Mouse (Mus musculus) stomach, postnatal 0 days (tissue): ENCODE data around the gene Ufc1. TPM values are rescaled to one million over a fixed set of nuclear protein-coding genes. Genes with fewer than 3 reads are reported as not detected.

Experiments
- ATAC-seq: fragments of 200-750 bp; cut with Nextera tagmentation; 2 replicates; pipeline ENCODE4 v1.8.0; 2017; ENCODE audit not compliant: low FRiP score, low TSS enrichment
- DNase-seq: peaks from one replicate; pipeline ENCODE4 v3.0.0-alpha.2; 2016; ENCODE audit warnings: low spot score
- H3K27ac ChIP-seq: fragments of 300-500 bp; sonication (generic); replicated peaks from 2 replicates; pipeline ENCODE4 v1.5.1; 2014; ENCODE audit warnings: mild to moderate bottlenecking, control low read depth
- H3K27me3 ChIP-seq: fragments of 300-500 bp; sonication (generic); 2 replicates; pipeline ENCODE4 v1.6.1; 2014; ENCODE audit warnings: low read length; ENCODE audit not compliant: control insufficient read depth, insufficient read depth
- H3K36me3 ChIP-seq: fragments of 300-500 bp; sonication (generic); 2 replicates; pipeline ENCODE4 v1.6.1; 2014; ENCODE audit warnings: low read length, mixed read lengths; ENCODE audit not compliant: control insufficient read depth, insufficient read depth
- H3K4me1 ChIP-seq: fragments of 300-500 bp; sonication (generic); replicated peaks from 2 replicates; pipeline ENCODE4 v1.6.1; 2014; ENCODE audit warnings: antibody characterized with exemption; ENCODE audit not compliant: control insufficient read depth, insufficient read depth
- H3K4me2 ChIP-seq: fragments of 300-500 bp; sonication (generic); replicated peaks from 2 replicates; pipeline ENCODE4 v1.6.1; 2014; ENCODE audit warnings: low read depth, mild to moderate bottlenecking, control low read depth, moderate library complexity
- H3K4me3 ChIP-seq: fragments of 300-500 bp; sonication (generic); 2 replicates; pipeline ENCODE4 v1.5.1; 2014; ENCODE audit warnings: low read depth, low read length, control low read depth
- H3K9ac ChIP-seq: fragments of 300-500 bp; sonication (generic); 2 replicates; pipeline ENCODE4 v1.6.1; 2014; ENCODE audit warnings: mild to moderate bottlenecking, low read length, control low read depth, mixed read lengths
- H3K9me3 ChIP-seq: fragments of 300-500 bp; sonication (generic); 2 replicates; pipeline ENCODE4 v1.6.1; 2016; ENCODE audit warnings: low read length; ENCODE audit not compliant: control insufficient read depth
- CTCF ChIP-seq: IDR thresholded peaks from 2 replicates; pipeline ENCODE4 v1.5.1; 2016; ENCODE audit warnings: antibody characterized with exemption, low read depth, mild to moderate bottlenecking, moderate library complexity
- EP300 ChIP-seq: optimal IDR thresholded peaks from 2 replicates; pipeline ENCODE3; 2016; ENCODE audit warnings: antibody characterized with exemption
- WGBS: fragments of 180-500 bp; shearing (Covaris S2); extraction: QIAGEN DNeasy Blood & Tissue Kit; methylation state at CpG from one replicate; pipeline ENCODE4 v1.1.7; 2014; 5-methylcytosine and 5-hydroxymethylcytosine counted together
- polyA plus RNA-seq: library from polyadenylated mRNA; unstranded; fragments of >200 nt; fragmentation: Nextera tagmentation; extraction: Ambion mirVana; gene quantifications from 2 replicates; pipeline ENCODE4 v1.2.1, GENCODE M21; 2015

Ufc1 gene
- polyA plus RNA-seq, 1 experiment from 2014 or later = 135 TPM

DNA sequence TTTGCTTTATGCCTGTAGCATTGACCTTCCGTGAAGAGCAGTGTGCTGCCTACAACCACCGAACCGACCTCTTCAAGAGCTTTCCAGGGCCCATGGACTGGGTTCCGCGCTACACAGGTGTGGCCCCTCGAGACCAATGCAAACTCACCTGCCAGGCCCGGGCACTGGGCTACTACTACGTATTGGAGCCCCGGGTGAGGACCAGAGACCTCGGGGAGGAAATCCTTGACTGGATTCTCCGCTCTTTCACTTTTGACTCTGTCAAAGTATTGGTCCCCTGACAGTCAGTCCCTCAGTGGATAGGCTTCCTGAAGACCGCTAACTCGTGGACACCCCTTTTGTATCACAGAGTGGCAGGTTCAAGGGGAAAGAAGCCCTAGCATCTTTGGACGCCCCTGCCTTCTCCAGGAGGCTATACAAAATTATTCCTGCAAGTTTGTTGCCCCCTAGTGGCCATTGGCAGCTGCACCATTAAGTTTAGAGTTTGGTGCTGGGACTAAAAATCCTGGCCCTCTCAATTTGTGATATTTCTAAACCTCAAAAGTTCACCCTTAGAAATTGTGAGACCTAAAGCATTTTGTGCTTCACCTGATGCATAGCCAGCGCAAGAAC, 37.8 kb downstream of the Ufc1 start:
- H3K27me3 ChIP-seq = no peaks in the 10 kb centered on the region
- WGBS = 66% methylated on average over 15 of the region's 15 CpGs
- H3K9me3 ChIP-seq = no peaks in the 10 kb centered on the region
- no peak overlapping the region for H3K4me2 ChIP-seq
- no peak overlapping the region for H3K27ac ChIP-seq
- H3K4me1 ChIP-seq = no peaks in the 10 kb centered on the region; the same call in 1 of the 2 replicates
- DNase-seq (peak; percentile 58), ATAC-seq (no peak; the same call in 1 of the 2 replicates)
- H3K36me3 ChIP-seq = 0 out of 2 replicates have a peak, but pooled peaks cover 3% of the 10 kb centered on the region
- no peak overlapping the region for H3K9ac ChIP-seq
- TF ChIP-seq CTCF (peak; percentile 86), EP300 (no peak)
- no peak overlapping the region for H3K4me3 ChIP-seq

DNA sequence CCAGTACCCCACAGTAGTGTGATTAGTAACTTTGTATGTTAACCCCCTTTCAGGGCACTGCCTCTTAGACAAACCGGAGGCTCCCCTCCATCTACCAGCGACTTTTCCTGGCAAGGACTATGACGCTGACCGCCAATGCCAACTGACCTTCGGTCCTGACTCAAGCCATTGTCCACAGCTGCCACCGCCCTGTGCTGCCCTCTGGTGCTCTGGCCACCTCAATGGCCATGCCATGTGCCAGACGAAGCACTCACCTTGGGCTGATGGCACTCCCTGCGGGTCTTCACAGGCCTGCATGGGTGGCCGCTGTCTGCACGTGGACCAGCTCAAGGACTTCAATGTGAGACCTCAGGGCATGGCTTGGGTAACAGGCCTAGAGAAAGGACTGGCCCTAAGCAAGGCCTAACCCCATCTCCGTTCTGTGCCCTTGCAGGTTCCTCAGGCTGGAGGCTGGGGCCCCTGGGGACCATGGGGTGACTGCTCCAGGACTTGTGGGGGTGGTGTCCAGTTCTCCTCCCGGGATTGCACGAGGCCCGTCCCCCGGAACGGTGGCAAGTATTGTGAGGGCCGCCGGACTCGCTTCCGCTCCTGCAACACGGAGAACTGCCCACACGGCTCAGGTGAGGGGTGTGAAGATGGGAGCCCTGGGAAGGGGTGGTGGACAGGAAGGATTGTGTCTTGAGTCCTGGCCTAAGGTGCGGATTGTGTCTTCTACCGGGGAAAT, 38.6 kb downstream of the Ufc1 start:
- Histone ChIP-seq H3K36me3 (0 out of 2 replicates have a peak, but pooled peaks cover 3% of the 10 kb centered on the region), H3K9ac (no peak overlapping the region), H3K27me3 (no peaks in the 10 kb centered on the region), H3K4me2 (no peak overlapping the region), H3K9me3 (no peaks in the 10 kb centered on the region), H3K4me1 (no peaks in the 10 kb centered on the region; the same call in 1 of the 2 replicates), H3K27ac (no peak overlapping the region), H3K4me3 (no peak overlapping the region)
- ATAC-seq = no peak
- TF ChIP-seq CTCF (peak; percentile 30; the same call in 1 of the 2 replicates), EP300 (no peak)
- 90% methylated on average over 24 of the region's 24 CpGs for WGBS
- DNase-seq = no peak

DNA sequence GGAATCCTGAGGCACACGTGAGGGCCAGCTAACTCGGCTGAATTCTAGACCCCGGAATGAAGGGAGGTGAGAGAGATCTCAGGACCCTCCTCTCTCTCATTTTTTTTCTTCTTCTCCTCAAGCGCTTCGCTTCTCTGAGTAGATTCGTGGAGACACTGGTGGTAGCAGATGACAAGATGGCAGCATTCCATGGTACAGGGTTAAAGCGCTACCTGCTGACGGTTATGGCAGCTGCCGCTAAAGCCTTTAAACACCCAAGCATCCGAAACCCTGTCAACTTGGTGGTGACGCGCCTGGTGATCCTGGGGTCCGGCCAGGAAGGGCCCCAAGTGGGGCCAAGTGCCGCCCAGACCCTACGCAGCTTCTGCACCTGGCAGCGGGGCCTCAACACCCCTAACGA, 42.4 kb downstream of the Ufc1 start:
- DNase-seq = no peak
- H3K9ac ChIP-seq = peak overlapping the region; percentile 58
- WGBS = 59% methylated on average over 17 of the region's 17 CpGs

DNA sequence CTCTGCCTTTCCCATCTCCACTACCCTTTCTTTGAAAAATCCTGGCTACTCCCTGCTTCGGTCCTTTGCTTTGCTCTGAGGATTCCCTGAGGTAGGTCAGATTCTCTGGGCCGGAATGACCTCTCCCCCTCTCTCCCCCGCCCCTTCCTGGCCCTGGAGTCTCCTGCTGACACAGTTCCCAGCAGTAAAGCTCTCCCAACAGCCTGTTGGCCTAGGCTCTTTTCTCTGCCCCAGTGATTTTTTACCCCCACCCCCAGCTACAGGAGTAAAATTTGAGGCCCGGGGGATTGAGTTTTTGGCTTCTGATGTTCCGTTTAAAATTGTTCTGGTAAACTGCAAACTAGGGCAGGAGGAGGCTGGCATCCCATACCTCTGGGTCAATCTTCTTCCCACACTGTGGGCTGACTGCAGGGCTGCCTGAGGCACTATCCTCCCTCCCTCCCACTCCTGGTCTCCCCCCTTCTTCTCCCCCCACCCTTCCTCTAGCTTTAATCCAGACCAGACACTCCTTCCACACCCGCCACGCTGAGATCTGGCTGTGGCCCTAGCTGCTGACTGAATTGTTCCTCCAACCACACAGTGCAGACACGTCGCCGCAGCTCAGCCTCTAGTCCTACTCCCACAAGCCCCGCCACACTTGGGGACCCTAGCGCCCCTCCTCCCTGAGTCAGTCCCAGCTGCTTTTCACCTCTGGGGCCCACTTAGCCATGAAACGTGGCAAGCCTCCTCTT, 43.1 kb downstream of the Ufc1 start:
- DNase-seq (no peak), ATAC-seq (peak; percentile 4; the same call in 1 of the 2 replicates)
- no peaks in the 10 kb centered on the region for H3K9me3 ChIP-seq
- WGBS = 13% methylated on average over 13 of the region's 13 CpGs
- H3K4me3 ChIP-seq = peak overlapping the region; percentile 46
- H3K36me3 ChIP-seq = 0 out of 2 replicates have a peak, but pooled peaks cover 3% of the 10 kb centered on the region
- H3K27me3 ChIP-seq = no peaks in the 10 kb centered on the region
- H3K4me2 ChIP-seq = peak overlapping the region; percentile 57
- peak overlapping the region; percentile 58 for H3K9ac ChIP-seq
- peak overlapping the region; percentile 88 for H3K27ac ChIP-seq
- TF ChIP-seq CTCF = no peak
- no peak for TF ChIP-seq EP300
- H3K4me1 ChIP-seq = peaks cover 8% of the 10 kb centered on the region

More for the DNA sequence above, 42.4 kb downstream of the Ufc1 start:
- peak overlapping the region; percentile 88 for H3K27ac ChIP-seq
- peak overlapping the region; percentile 57 for H3K4me2 ChIP-seq
- no peak for ATAC-seq
- H3K4me3 ChIP-seq = peak overlapping the region; percentile 46; the same call in 1 of the 2 replicates
- TF ChIP-seq CTCF (no peak), EP300 (no peak)
- no peaks in the 10 kb centered on the region for H3K9me3 ChIP-seq
- peaks cover 8% of the 10 kb centered on the region for H3K4me1 ChIP-seq
- H3K36me3 ChIP-seq = 0 out of 2 replicates have a peak, but pooled peaks cover 3% of the 10 kb centered on the region
- H3K27me3 ChIP-seq = no peaks in the 10 kb centered on the region

DNA sequence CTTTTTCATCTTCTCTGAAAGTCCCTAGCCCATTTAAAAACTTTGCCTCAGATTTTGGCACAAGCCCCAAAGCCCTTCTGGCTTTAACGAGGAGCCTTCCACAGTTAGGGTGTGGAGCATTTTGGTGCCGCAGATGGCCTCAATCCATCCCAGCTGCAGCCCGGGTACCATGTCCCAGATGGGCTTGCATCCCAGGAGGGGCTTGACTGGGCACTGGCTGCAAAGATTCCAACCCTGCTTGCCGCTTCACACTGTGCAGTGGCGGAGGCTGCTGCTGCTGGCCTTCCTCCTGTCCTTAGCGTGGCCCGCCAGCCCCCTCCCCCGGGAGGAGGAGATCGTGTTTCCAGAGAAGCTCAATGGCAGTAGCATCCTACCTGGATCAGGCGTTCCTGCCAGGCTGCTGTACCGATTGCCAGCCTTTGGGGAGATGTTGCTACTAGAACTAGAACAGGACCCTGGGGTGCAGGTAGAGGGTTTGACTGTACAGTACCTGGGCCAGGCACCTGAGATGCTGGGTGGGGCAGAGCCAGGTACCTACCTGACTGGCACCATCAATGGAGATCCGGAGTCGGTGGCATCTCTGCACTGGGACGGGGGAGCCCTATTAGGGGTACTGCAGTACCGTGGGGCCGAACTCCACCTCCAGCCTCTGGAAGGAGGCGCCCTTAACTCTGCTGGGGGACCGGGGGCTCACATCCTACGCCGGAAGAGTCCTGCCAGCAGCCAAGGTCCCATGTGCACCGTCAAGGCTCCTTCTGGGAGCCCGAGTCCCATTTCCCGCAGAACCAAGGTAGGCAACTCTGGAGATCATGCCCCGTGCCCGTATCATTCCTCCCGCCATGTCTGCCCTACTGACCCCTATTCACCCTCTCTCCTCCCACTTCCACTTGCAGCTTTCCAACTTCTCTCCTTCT, 43.9 kb downstream of the Ufc1 start, which contains the start of gene Ndufs2:
Ndufs2 (minus strand) TSS at position 709 of the 914 bp plus-strand sequence.
- ATAC-seq (no peak), DNase-seq (no peak)
- peaks cover 10% of the 10 kb centered on the region for H3K4me1 ChIP-seq
- peak within 1 kb of the TSS; percentile 46 for H3K4me3 ChIP-seq
- no peaks in the 10 kb centered on the region for H3K27me3 ChIP-seq
- peak within 1 kb of the TSS; percentile 57 for H3K4me2 ChIP-seq
- 22% methylated on average over 26 of the region's 26 CpGs for WGBS
- H3K9me3 ChIP-seq = no peaks in the 10 kb centered on the region
- TF ChIP-seq EP300 = no peak
- no peak for TF ChIP-seq CTCF
- H3K36me3 ChIP-seq = 0 out of 2 replicates have a peak, but pooled peaks cover 3% of the 10 kb centered on the region
- H3K27ac ChIP-seq = peak within 1 kb of the TSS; percentile 88
- peak within 1 kb of the TSS; percentile 58 for H3K9ac ChIP-seq
